Mouse (Mus musculus): ENCODE data around the gene Ube2j1. TPM values are rescaled to one million over a fixed set of nuclear protein-coding genes. Genes with fewer than 3 reads are reported as not detected.

Ube2j1 gene
- total RNA-seq (2023) = 10 to 100 TPM; 52.0 to 58.1 TPM

DNA sequence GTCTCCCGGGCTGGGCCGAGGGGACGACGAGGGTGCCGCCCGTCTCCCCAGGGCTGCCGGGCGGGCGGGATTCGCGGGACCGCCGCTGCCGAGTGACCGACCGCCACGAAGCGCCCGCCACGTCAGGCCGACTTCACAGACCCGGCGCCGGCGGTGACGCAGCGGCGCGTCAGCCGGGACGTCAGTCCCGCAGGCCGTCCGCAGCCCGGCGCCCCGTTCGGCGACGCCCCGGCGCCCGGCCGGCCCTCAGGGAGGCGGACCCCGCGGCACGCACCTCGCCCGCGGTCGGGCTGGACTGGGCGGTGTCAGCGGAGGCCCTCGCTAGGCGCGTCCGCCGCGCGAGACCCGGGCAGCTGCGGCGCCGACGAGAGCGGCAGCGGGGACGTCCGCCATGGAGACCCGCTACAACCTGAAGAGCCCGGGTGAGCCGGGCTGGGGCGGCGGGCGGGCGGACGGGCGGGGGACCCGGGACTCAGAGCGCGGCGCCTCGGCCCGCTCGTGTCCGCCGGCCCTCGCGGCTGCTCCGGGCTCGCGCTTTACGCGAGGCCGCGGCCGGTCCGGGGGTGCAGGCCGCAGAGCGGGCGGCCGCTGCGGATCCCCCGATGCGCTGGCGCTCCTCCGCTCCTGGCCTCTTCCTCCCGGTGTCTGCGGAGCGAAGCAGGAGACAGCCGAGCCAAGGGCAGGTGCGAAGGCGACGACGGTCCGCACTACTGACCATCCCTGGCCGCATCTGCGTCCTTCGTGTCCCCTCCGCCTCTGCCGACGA is at the start of gene Ube2j1:
TSS of gene Ube2j1 (plus strand) at position 222 of the 766 bp plus-strand sequence.

DNA sequence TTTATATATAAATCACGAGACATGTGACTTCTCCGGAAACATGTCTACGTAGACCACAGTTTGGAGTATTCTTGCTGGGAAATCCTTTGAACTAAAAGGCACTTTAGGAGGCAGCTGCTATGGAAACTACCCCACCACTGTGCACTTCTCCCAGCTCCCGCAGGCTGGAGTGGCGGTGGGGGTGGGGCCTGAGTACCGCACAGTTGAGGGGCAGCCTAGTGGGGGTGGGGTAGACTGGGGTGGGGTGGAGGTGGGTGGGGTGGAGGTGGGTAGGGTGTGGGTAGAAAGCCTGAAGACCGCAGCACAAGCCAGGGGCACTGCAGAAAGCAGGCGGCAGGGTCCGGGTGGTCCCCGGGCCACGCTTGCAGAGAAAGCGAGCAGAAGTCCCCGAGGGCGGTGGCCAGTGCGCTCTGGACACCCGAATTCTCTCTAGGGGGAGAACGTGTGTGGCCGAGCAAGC is 48.5 kb upstream of the Ube2j1 start, which contains the start of gene Rragd:
TSS of gene Rragd (plus strand) at position 322 of the 460 bp plus-strand sequence.

DNA sequence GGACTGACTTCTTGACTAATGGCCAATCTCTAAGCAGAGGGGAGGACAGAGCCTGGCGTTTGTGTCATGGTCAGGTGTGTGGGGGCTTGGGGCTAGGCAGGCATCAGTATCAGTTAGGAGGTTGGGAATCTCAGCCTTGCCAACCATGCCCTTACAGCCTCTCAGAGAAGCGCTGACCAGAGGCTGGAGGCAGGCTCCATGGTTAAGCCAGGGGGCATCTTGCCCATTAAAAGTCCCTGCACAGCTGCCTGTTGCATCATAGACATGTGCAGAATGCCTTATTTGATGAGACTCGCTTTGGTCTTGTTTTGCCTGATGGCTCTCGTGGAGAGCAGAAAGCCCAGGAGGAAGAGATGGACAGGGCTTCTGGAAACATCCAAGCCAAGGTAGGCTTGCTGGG is 31.8 kb downstream of the Ube2j1 start, which contains the start of gene Gabrr2:
TSS of gene Gabrr2 (plus strand) at position 19 of the 400 bp plus-strand sequence.

Other genes starting within 250 kb of the Ube2j1 start
- gene Lyrm2, start 231.2 kb upstream of the Ube2j1 start, total RNA-seq (2023) = 10 to 100 TPM; 23.9 to 34.6 TPM
- under 1 TPM; 0.28 to 0.79 TPM for gene Ankrd6, start 80.6 kb upstream of the Ube2j1 start, total RNA-seq (2023)
- gene Rragd, start 48.4 kb upstream of the Ube2j1 start, total RNA-seq (2023) = under 1 TPM; 0.75 to 0.88 TPM
- under 1 TPM in 1 of 2 experiments, not detected in 1; 0.40 TPM for gene Gabrr2, start 31.6 kb downstream of the Ube2j1 start, total RNA-seq (2023)
- gene Gabrr1, start 101.1 kb downstream of the Ube2j1 start, total RNA-seq (2023) = not detected
- not detected for gene Pm20d2, start 158.3 kb downstream of the Ube2j1 start, total RNA-seq (2023)
- not detected for gene Srsf12, start 177.6 kb downstream of the Ube2j1 start, total RNA-seq (2023)

Measured in neutrophil, adult 83 days (primary cell).